Mouse (Mus musculus) heart, postnatal 25 days (tissue): Measurements from ENCODE around the gene Relch. TPM values are rescaled to one million over a fixed set of nuclear protein-coding genes. Genes with fewer than 3 reads are reported as not detected.

Experiments used
- DNase-seq: peaks from one replicate; pipeline ENCODE4 v3.0.0; 2022; ENCODE audit warnings: low spot score
- intact Hi-C: fragments of 180-260 bp; cut with DNase I; formaldehyde crosslinking; loops from one replicate; pipeline ENCODE4 v1.15.1; 2025
- total RNA-seq, 2 experiments: library from RNA; stranded (reverse); gene quantifications; 2 replicates each; pipeline ENCODE4 v1.2.3; 2021

The Relch gene
- total RNA-seq, 2 experiments from 2014 or later: 19.2 to 23.1 TPM

GRCm38 (mm10) chr1:105784257-105785016 is 120.8 kb downstream of the Relch start:
- intact Hi-C loops: no loop called here
- DNase-seq: no peak

- DNase-seq: no peak
Measured at GRCm38 (mm10) chr1:105785146-105785545, 121.5 kb downstream of the Relch start.

GRCm38 (mm10) chr1:105786731-105787357 is 123.2 kb downstream of the Relch start:
- no peak for DNase-seq
- intact Hi-C loops: no loop called here

More at GRCm38 (mm10) chr1:105785146-105785545, 121.5 kb downstream of the Relch start:
- intact Hi-C loops: no loop called here

- no peak for DNase-seq
- intact Hi-C loops: no loop called here
Measured at GRCm38 (mm10) chr1:105790103-105790502, 126.4 kb downstream of the Relch start.

- intact Hi-C loops: no loop called here
- no peak for DNase-seq
Measured at GRCm38 (mm10) chr1:105794670-105795069, 131.0 kb downstream of the Relch start.

GRCm38 (mm10) chr1:105795705-105796104 is 132.0 kb downstream of the Relch start:
- intact Hi-C loops: no loop called here
- no peak for DNase-seq

GRCm38 (mm10) chr1:105800570-105800969 is 136.9 kb downstream of the Relch start:
- intact Hi-C loops: no loop called here
- no peak for DNase-seq

- intact Hi-C loops: no loop called here
- no peak for DNase-seq
Measured at GRCm38 (mm10) chr1:105801252-105801651, 137.6 kb downstream of the Relch start.

- intact Hi-C loops: no loop called here
- no peak for DNase-seq
Measured at GRCm38 (mm10) chr1:105802941-105803340, 139.3 kb downstream of the Relch start.

GRCm38 (mm10) chr1:105804285-105804684 is 140.6 kb downstream of the Relch start:
- intact Hi-C loops: no loop called here
- no peak for DNase-seq

Other genes with a start within 250 kb of the Relch start
- 10 to 100 TPM; 13.8 to 14.8 TPM for gene Pign, start 184 bp upstream of the Relch start, total RNA-seq
- gene Tnfrsf11a, start 116.9 kb downstream of the Relch start, total RNA-seq: 1 to 10 TPM; 1.9 to 2.0 TPM